Mouse (Mus musculus): Measurements from ENCODE around the gene Lctl.

Lctl gene

GRCm38 (mm10) chr9:64184166-64184840 is 67.4 kb downstream of the Lctl start:
- DNase-seq (ENCODE audit: extremely low read depth, low read depth), result no peak

Measured in MEL-GATA-1-ER (cell line).